Mouse (Mus musculus) spleen, adult 2 months (tissue): ENCODE measurements around the gene Gabra1.

ENCODE experiments used
- CTCF ChIP-seq: fragments of 200-500 bp; IDR thresholded peaks from 2 replicates; pipeline ENCODE4 v1.5.1; 2011; ENCODE audit warnings: mild to moderate bottlenecking, inconsistent platforms; ENCODE audit not compliant: insufficient read depth, insufficient read length, insufficient replicate concordance; ENCODE audit errors: extremely low read depth
- POLR2A ChIP-seq: fragments of 200-500 bp; IDR thresholded peaks from 2 replicates; pipeline ENCODE4 v1.6.1; 2011; ENCODE audit warnings: low read depth, low read length, inconsistent platforms

GRCm38 (mm10) chr11:42116931-42117330, 65.8 kb downstream of the Gabra1 start:
- TF ChIP-seq CTCF: no peak
- TF ChIP-seq POLR2A: no peak
